Mouse (Mus musculus) olfactory bulb, adult 2 months (tissue): ENCODE results near the gene Actg2.

ENCODE experiments used
- CTCF ChIP-seq: fragments of 200-500 bp; IDR thresholded peaks from 2 replicates; pipeline ENCODE4 v1.5.1; 2012; ENCODE audit warnings: low read depth, mild to moderate bottlenecking, low read length, moderate library complexity; ENCODE audit not compliant: insufficient read depth
- POLR2A ChIP-seq: fragments of 200-500 bp; IDR thresholded peaks from 2 replicates; pipeline ENCODE4 v1.6.1; 2012; ENCODE audit warnings: mild to moderate bottlenecking, low read depth, low read length, moderate library complexity; ENCODE audit not compliant: insufficient read depth

GRCm38 (mm10) chr6:83464011-83464410 lies 72.1 kb downstream of the Actg2 start:
- TF ChIP-seq CTCF (no peak), POLR2A (no peak)
